9 mouse cellular contexts compared by ENCODE assay signal in genomic region chr9:109685299-109685698, GRCm38 (mm10). TPM values are rescaled to one million over a fixed set of nuclear protein-coding genes. Genes with fewer than 3 reads are reported as not detected.
DNase-seq lines count a peak whose midpoint lies in the region; ATAC-seq and TF ChIP-seq lines count a peak whose summit lies in the region.
"Had no signal": no experiment of that assay in that cellular context is flagged by ENCODE, and none has a peak within 500 bp of the region (broad histone marks: within the 10 kb centered on the region; RNA-seq: fewer than 3 reads in every experiment).

No protein-coding gene starts in this region.

- H3K9me3 ChIP-seq in midbrain, embryonic 14.5 days (ENCODE audit: control insufficient read depth, low read length): no peaks in the 10 kb centered on the region
- H3K9me3 ChIP-seq in midbrain, embryonic 13.5 days: no peaks in the 10 kb centered on the region
- no peaks in the 10 kb centered on the region for H3K9me3 ChIP-seq in limb, embryonic 10.5 days (replicated peaks)

- TF ChIP-seq CTCF in cerebellum, adult 2 months (IDR thresholded peaks at IDR 0.05; ENCODE audit: borderline replicate concordance, insufficient read depth, low read depth, low read length): peak; percentile 55; the same call in 1 of the 2 replicates

- H3K4me3 ChIP-seq in midbrain, embryonic 14.5 days (replicated peaks; ENCODE audit: low read depth, low read length): no peak overlapping the region
- no peak overlapping the region for H3K4me3 ChIP-seq in midbrain, embryonic 13.5 days (replicated peaks)
- no peak overlapping the region for H3K4me3 ChIP-seq in cerebellum, adult 2 months (replicated peaks; ENCODE audit: insufficient read depth, low read depth, low read length)
- no peak overlapping the region for H3K4me3 ChIP-seq in limb, embryonic 10.5 days

- no peaks in the 10 kb centered on the region for H3K36me3 ChIP-seq in midbrain, embryonic 14.5 days (ENCODE audit: control insufficient read depth, insufficient read depth, low read length)
- no peaks in the 10 kb centered on the region for H3K36me3 ChIP-seq in midbrain, embryonic 13.5 days
- H3K36me3 ChIP-seq in limb, embryonic 10.5 days: no peaks in the 10 kb centered on the region

- H3K9ac ChIP-seq in midbrain, embryonic 14.5 days (replicated peaks; ENCODE audit: low read length): no peak overlapping the region
- H3K9ac ChIP-seq in midbrain, embryonic 13.5 days (replicated peaks): no peak overlapping the region

- H3K27me3 ChIP-seq in midbrain, embryonic 14.5 days (ENCODE audit: control insufficient read depth, insufficient read depth, low read length): no peaks in the 10 kb centered on the region
- no peaks in the 10 kb centered on the region for H3K27me3 ChIP-seq in midbrain, embryonic 13.5 days
- no peaks in the 10 kb centered on the region for H3K27me3 ChIP-seq in cerebellum, adult 2 months (ENCODE audit: control insufficient read depth, insufficient read depth, low read length)
- no peaks in the 10 kb centered on the region for H3K27me3 ChIP-seq in limb, embryonic 10.5 days (ENCODE audit: low read depth, poor library complexity, severe bottlenecking)

- H3K4me1 ChIP-seq in midbrain, embryonic 14.5 days (ENCODE audit: control insufficient read depth, insufficient read depth, low read length): no peaks in the 10 kb centered on the region
- no peaks in the 10 kb centered on the region for H3K4me1 ChIP-seq in midbrain, embryonic 13.5 days (replicated peaks)
- H3K4me1 ChIP-seq in cerebellum, adult 2 months (ENCODE audit: control insufficient read depth, insufficient read depth, low read length): no peaks in the 10 kb centered on the region
- no peaks in the 10 kb centered on the region for H3K4me1 ChIP-seq in limb, embryonic 10.5 days

- ATAC-seq in midbrain, embryonic 14.5 days (ENCODE audit: low FRiP score, low TSS enrichment): no peak
- ATAC-seq in midbrain, embryonic 13.5 days: no peak
- no peak for ATAC-seq in erythroid progenitor cell, adult 5-6 weeks (replicated peaks; ENCODE audit: low FRiP score, poor library complexity, severe bottlenecking)

- no peak overlapping the region for H3K4me2 ChIP-seq in midbrain, embryonic 14.5 days (ENCODE audit: low read length)
- H3K4me2 ChIP-seq in midbrain, embryonic 13.5 days (replicated peaks): no peak overlapping the region

- TF ChIP-seq POLR2A in cerebellum, adult 2 months (IDR thresholded peaks at IDR 0.05; ENCODE audit: borderline replicate concordance, insufficient read depth, low read length): no peak

- WGBS in midbrain, embryonic 14.5 days: 0% methylated on average over 1 of the region's 1 CpGs
- 0% methylated on average over 1 of the region's 1 CpGs for WGBS in midbrain, embryonic 13.5 days
- WGBS in cerebellum, adult 2 months: 7% methylated on average over 1 of the region's 1 CpGs
- 16% methylated on average over 1 of the region's 1 CpGs for WGBS in limb, embryonic 10.5 days

- intact Hi-C loops in heart, postnatal 36 days (cut with DNase I): loop anchor here (1.0 kb wide), 1 partner anchor 177 kb away; no protein-coding TSS in a partner anchor

- peak; percentile 45 for DNase-seq in midbrain, embryonic 14.5 days
- peak; percentile 43 for DNase-seq in R1 (ENCODE audit: low read depth, low spot score)
- DNase-seq in cerebellum, adult 2 months: peak; percentile 8 to 20
- DNase-seq in heart, postnatal 36 days: peak; percentile 14 to 53
- peak; percentile 38 for DNase-seq in limb, embryonic 10.5 days (ENCODE audit: low spot score)
- DNase-seq in right cerebral cortex, postnatal 4 days: peak; percentile 33

- H3K27ac ChIP-seq in midbrain, embryonic 14.5 days (replicated peaks; ENCODE audit: low read depth, low read length): no peak overlapping the region
- H3K27ac ChIP-seq in midbrain, embryonic 13.5 days: no peak overlapping the region
- H3K27ac ChIP-seq in cerebellum, adult 2 months (ENCODE audit: insufficient read depth, low read length): no peak overlapping the region
- H3K27ac ChIP-seq in limb, embryonic 10.5 days: no peak overlapping the region
- H3K27ac ChIP-seq: macrophage had no signal

RNA-seq across cellular contexts. Expression of gene Fbxw18, which starts 17.2 kb away (rescaled TPM):
- not detected in 2 replicates for polyA plus RNA-seq in midbrain, embryonic 14.5 days (2014; fragmentation: Nextera tagmentation; extraction: Ambion mirVana)
- not detected in 2 replicates for polyA plus RNA-seq in midbrain, embryonic 13.5 days (2015; fragmentation: Nextera tagmentation; extraction: Ambion mirVana)
- not detected in 2 replicates for polyA plus RNA-seq in cerebellum, adult 2 months (2012; rRNA removed)
- total RNA-seq in heart, postnatal 36 days (2021): not detected
- polyA plus RNA-seq in limb, embryonic 10.5 days (2016; fragmentation: Nextera tagmentation; extraction: Ambion mirVana): not detected in 2 replicates
- not detected in 2 replicates for total RNA-seq in erythroid progenitor cell, adult 5-6 weeks (2015; ENCODE audit: low replicate concordance)
- not detected in 2 replicates for total RNA-seq in erythroid progenitor cell, adult 5-6 weeks (2017; ENCODE audit: low replicate concordance)
- polyA plus RNA-seq: macrophage had no signal

RNA-seq across cellular contexts. Expression of gene Fbxw25, which starts 20.8 kb away (rescaled TPM):
- not detected in 2 replicates for polyA plus RNA-seq in midbrain, embryonic 14.5 days (2014; fragmentation: Nextera tagmentation; extraction: Ambion mirVana)
- 0.13 TPM in 1 of 2 replicates, not detected in the other for polyA plus RNA-seq in midbrain, embryonic 13.5 days (2015; fragmentation: Nextera tagmentation; extraction: Ambion mirVana)
- polyA plus RNA-seq in cerebellum, adult 2 months (2012; rRNA removed): not detected in 2 replicates
- total RNA-seq in heart, postnatal 36 days (2021): not detected
- not detected in 2 replicates for polyA plus RNA-seq in limb, embryonic 10.5 days (2016; fragmentation: Nextera tagmentation; extraction: Ambion mirVana)
- total RNA-seq in erythroid progenitor cell, adult 5-6 weeks (2015; ENCODE audit: low replicate concordance): not detected in 2 replicates
- total RNA-seq in erythroid progenitor cell, adult 5-6 weeks (2017; ENCODE audit: low replicate concordance): not detected in 2 replicates
- polyA plus RNA-seq: macrophage had no signal

RNA-seq across cellular contexts. Expression of gene Fbxw24, which starts 59.4 kb away (rescaled TPM):
- not detected in 2 replicates for polyA plus RNA-seq in midbrain, embryonic 14.5 days (2014; fragmentation: Nextera tagmentation; extraction: Ambion mirVana)
- not detected in 2 replicates for polyA plus RNA-seq in midbrain, embryonic 13.5 days (2015; fragmentation: Nextera tagmentation; extraction: Ambion mirVana)
- polyA plus RNA-seq in cerebellum, adult 2 months (2012; rRNA removed): not detected in 2 replicates
- total RNA-seq in heart, postnatal 36 days (2021): not detected
- polyA plus RNA-seq in limb, embryonic 10.5 days (2016; fragmentation: Nextera tagmentation; extraction: Ambion mirVana): not detected in 2 replicates
- not detected in 2 replicates for total RNA-seq in erythroid progenitor cell, adult 5-6 weeks (2015; ENCODE audit: low replicate concordance)
- total RNA-seq in erythroid progenitor cell, adult 5-6 weeks (2017; ENCODE audit: low replicate concordance): not detected in 2 replicates
- polyA plus RNA-seq: macrophage had no signal
